Mouse (Mus musculus) v-Abl transformed pro-B cells (cell line): ENCODE results near the gene Hmg20b.

Source experiments
- in situ Hi-C, 2 experiments: fragments of 400-800 bp; cut with MboI; formaldehyde crosslinking; loops; one replicate each; pipeline ENCODE4 v1.15.1; 2025; ENCODE audit not compliant: unreplicated experiment in 2 of 2

The Hmg20b gene

DNA sequence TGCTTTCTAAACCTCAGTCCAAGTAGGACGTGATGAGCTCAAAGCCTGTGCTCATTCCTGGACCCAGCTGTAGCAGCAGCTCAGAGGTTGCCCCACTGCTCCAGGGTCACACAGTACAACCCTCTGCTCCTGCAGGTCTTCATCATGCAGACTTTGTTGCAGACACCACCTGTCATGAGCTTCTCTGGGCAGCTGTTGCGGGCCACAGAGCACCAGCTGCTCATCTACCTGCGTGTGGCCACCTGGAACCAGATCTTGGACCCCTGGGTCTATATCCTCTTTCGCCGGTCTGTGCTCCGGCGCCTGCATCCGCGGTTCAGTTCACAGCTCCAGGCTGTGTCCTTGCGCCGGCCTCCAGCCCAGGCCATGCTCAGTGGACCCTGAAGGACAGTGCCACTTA lies 16.0 kb downstream of the Hmg20b start:
- in situ Hi-C loops, result no loop called here

DNA sequence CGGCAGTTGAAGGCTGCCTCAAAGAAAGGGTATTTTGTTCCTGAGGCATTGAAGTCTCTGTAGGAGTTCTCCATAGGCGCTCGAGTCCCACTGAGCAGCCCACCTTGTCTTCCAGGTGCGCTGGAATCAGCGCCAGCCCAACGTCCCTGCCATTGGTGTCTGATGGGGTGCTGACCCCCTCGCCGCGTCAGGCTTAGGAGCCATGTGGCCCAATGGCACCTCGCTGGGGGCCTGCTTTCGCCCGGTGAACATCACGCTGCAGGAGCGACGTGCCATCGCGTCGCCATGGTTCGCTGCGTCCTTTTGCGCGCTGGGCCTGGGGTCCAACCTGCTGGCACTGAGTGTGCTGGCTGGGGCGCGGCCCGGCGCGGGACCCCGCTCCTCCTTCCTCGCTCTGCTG lies 18.0 kb downstream of the Hmg20b start:
- in situ Hi-C loops, result no loop called here

DNA sequence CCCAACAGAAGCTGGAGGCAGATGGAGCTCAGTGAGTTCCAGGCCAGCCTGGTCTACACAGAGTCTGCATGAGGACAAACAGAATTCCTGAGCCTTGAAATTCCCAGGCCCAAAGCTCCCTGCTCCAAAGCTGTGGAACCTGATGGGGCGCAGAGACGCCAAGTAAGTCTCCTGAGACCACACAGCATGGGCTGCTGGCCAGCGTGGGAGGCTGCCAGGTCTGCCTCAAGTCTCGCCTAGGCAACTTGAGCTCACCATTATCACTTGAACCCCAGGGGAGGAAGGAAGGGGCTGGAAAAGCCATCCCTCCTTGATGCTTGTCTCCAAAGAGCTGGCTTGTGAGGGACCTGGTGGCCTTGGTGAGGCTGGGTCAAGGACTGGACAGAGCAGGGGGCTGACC lies 20.3 kb downstream of the Hmg20b start:
- in situ Hi-C loops, result no loop called here

DNA sequence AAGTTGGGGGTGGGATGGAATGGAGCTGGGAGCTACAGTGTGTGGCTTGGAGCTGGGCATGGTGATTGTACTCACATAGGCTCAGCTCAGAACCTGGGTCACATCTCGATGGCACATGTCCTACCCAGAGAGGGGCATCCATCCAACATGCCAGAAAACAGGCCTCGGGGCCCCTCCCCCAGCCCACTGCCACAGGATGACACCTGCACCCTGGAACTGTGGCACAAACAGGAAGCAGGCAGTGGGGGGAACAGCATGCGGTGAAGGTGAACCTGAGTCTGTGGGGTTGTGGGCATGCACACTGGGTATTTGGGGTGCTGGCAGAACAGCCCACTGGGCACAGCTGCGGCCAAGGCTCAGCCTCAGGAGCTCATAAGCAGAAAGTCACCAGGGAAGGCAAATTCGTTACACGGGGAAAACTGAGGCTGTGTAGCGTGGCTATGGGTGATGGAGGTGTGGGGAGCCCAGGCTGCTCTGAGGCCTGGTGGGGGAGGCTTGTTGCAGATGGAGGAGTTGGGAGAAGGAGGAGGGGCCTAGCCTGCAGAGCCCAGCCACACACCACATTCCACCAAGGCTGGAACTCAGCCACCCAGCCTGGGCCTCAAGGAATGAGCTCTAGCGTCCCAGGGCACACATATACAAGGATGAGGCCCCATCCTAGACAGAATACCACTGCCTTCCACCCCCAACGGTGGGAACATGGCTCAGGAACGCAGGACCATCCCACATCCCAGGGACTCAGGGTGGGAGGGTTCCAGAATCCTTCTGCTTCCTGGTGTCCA lies 20.9 kb downstream of the Hmg20b start:
- in situ Hi-C loops, result no loop called here

DNA sequence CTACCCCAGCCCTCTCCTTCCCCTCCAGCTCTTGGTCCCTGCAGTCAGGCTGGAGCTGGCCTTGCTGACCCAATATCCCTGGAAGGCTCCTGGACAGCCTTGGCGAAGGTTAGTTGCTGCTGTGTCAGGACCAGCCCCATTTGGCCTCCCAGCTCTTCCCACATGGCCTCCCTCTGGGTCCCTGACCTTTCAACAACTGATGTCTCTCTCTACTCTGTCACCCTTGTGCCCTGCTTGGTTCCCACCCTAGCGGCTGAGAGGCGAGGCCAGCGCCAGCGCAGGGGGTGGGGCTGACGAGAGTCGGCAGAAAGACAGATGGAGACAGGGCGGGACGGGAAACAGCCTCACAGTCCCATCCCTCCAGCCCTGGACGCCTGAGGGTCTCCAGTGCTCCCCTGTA lies 21.9 kb downstream of the Hmg20b start, which contains the start of gene Tbxa2r:
Tbxa2r (plus strand) TSS at position 346 of the 400 bp plus-strand sequence.
- in situ Hi-C loops, result no loop called here

- in situ Hi-C loops, result no loop called here
Measured at GRCm38 (mm10) chr10:81327959-81328358, 22.3 kb downstream of the Hmg20b start.

DNA sequence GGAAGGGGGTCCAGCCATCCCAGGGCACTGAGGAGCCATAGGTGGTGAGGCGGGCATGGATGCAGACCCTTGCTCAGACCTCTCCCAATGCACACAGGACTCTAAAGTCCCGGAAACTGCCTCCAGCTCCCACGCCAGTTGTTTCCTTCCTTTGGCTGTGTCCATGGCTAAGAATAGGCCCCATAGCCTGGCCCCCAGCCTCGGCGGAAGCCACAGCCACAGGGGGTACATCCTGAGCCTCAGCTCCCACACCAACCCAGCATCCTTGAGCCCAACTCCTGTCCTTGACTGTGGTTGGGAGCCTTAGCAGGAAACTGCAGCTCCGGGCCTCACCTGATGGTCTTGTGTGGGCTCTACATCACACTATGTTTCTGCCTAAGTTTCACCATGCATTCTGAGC lies 23.4 kb downstream of the Hmg20b start:
- in situ Hi-C loops, result no loop called here

- in situ Hi-C loops, result no loop called here
Measured at GRCm38 (mm10) chr10:81325781-81326180, 24.5 kb downstream of the Hmg20b start.

- in situ Hi-C loops, result no loop called here
Measured at GRCm38 (mm10) chr10:81325176-81325575, 25.1 kb downstream of the Hmg20b start.

DNA sequence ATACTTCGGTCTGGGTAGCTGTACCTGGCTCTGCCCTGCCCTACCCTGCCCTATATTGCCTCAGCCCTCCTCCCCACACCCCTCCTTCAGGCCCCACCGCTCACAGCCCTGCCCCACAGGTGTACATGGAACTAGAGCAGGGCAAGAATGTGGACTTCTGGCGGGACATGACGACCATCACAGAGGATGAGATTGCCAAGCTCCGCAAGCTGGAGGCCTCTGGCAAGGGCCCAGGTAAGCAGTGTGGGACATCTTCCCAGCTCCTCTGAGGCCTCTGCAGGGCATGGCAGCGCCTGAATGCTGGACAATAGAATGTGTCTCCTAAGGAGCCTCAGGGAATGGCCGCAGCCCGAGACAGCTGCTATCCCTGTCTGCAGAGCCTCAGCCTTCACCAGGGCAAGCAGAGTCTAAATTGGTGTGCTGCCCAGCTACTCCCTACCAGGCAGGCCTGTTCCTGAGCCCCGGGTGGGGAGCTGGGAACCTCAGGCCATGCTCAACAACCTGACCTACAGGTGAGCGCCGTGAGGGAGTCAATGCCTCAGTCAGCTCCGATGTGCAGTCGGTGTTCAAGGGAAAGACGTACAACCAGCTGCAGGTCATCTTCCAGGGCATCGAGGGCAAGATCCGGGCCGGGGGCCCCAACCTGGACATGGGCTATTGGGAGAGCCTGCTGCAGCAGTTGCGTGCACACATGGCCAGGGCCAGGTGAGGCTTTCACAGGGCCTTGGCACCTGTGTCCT lies 26.3 kb downstream of the Hmg20b start:
- in situ Hi-C loops, result no loop called here

DNA sequence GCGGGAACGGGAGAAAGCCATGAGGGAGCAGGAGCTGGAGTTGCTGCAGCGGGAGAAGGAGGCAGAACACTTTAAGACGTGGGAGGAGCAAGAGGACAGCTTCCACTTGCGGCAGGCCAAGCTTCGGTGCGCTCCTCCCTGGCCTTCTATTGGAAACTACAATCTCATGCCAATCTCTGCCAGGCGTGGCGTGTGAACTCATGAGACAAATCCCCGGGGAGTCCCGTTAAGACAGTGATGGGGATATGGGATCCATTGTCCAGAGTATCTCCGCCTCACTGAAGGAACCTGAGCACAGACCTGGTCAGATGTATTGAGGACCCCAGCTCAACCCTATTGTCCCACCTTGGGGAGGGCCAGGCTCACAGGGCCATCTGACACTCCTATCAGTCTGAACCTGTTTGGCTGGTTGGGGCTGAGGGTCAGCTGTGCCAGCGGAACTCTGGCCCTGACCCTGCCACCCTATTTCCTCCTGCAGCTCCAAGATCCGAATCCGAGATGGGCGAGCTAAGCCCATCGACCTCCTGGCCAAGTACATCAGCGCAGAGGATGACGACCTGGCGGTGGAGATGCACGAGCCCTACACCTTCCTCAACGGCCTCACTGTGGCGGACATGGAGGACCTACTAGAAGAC lies 27.0 kb downstream of the Hmg20b start:
- in situ Hi-C loops, result no loop called here

DNA sequence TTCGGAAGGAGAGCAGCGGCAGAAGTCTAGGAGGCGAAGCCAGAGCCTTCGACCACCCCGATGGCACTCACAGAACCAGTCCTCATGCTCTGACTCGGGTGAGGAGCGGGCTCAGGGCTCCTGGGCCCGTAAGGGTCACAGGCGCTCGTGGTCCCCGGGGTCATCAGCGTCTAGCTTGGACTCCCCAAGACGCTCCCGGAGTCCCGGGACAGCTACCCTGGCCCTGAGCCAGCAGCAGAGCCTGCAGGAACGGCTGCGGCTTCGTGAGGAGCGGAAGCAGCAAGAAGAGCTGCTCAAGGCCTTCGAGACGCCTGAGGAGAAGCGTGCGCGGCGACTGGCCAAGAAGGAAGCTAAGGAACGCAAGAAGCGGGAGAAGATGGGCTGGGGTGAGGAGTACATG lies 27.8 kb downstream of the Hmg20b start:
- in situ Hi-C loops, result no loop called here

DNA sequence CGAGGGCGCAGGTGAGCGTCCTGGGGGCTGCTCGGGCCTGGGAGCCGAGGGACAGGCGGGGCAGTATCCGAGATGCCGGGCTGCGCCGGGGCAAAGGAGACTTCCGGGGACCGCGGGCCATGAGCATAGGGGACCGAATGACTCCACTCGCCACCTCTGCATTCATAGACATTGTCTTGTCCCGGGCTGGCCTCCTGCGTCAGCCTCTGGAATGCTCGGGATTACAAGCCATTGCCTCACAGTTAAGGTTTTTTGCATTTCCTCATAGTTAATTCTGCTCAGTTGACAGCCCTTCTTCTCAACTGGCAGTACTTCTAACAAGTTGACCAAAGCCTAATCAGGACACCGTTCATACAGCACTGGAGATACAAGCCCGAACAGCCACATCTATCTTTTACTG lies 28.8 kb downstream of the Hmg20b start:
- in situ Hi-C loops, result no loop called here

DNA sequence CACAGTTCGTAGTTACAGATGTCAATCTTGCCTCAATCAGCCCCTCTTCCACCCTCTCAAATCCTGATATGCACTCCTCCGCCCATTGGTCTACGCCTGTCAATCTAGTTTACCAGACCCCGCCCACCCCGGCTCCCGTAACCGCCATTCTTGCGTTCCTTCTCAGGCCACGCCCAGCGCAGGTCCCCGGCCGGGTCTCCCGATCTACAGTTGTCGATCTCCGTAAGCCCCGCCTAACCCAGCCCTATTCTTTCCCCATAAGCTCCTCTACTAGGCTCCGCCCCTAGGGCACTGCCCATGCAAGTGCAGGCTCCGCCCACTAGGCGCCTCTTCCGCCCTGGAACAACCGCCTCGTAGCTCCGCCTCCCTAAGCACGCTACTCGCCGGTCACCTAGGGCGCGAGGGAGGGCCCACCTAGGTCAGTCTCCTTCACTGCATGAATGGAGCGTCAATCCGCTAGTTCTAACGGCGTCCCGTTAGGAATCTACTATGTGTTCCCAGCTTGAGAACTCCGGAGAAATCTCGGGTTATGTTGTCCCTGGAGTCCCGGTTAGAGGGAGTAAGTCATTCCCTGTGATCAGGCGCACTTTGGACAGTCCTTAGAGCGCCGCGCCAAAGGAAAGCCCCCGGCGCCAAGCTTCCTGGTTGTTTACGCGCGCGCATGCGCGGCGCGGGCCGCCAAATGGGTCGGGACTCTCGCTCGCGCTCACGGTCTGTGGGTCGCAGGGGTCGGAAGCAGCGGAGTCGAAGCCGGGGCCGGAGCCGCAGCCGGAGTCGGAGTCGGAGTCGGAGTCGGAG lies 29.5 kb downstream of the Hmg20b start, which contains the start of gene Cactin:
Cactin (plus strand) TSS at position 554 of the 798 bp plus-strand sequence.
- in situ Hi-C loops, result no loop called here

DNA sequence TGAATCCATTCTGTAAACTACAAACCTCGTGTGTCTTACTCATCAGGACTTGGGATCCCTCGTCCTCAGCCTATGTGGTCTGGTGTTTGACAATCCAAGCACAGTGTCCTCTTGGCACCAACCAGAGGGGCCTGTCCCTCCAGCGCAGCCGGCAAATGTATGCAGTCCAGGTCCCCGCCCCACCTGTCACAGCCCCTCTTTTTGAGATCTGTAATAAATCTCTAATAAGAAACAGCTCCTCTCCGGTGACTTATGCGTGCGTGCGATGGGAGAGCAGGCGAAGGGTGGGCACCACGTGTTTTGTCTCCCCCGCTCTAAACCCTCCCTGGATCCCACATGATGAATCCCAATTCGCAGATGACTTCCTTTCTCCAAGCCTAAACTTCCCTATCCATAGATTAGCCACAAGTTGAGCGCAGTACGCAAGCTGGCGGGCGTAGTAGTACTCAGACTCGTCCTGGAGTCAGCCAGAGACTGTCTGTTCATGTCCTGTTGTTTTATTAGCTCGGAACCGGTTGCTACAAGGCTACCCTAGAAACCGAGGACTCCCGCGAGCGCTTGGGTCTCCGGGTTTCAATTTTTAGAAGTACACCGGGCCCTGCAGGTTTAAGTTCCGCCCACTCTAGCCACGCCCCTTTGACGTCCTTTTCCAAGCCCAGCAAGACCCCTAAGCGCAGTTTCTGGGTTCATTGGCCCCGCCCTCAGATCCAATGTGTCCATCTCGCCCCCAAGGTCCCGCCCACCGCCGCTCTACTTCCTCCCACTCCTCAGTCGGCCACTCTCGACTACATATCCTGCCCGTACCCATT lies 30.3 kb downstream of the Hmg20b start:
- in situ Hi-C loops, result no loop called here

DNA sequence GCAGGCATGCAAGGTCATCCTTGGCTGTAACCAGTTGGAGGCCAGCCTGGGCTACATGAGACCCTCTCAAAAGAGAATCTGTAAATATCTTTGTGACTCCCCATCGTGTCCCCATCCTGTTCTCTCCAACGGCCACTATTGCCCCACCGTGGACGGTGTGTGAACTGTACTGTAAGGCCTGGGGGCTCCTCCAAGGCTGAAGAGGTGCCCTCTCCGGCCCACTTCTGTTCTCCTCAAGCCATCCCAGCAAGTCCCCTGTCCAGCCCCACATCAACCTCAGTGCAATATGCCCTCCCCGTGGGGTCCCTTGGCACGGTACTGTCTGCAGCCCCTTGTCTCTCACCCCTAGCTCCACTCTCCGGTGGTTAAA lies 31.0 kb downstream of the Hmg20b start:
- in situ Hi-C loops, result no loop called here

- in situ Hi-C loops, result no loop called here
Measured at GRCm38 (mm10) chr10:81318589-81319329, 31.5 kb downstream of the Hmg20b start.

- in situ Hi-C loops, result no loop called here
Measured at GRCm38 (mm10) chr10:81317273-81317672, 33.0 kb downstream of the Hmg20b start.

GRCm38 (mm10) chr10:81316338-81317060 lies 33.8 kb downstream of the Hmg20b start:
- in situ Hi-C loops, result no loop called here
